Mouse (Mus musculus) cerebellum, adult 2 months (tissue): ENCODE data around the gene Nploc4.

Experiments
- CTCF ChIP-seq: fragments of 200-500 bp; IDR thresholded peaks from 2 replicates; pipeline ENCODE4 v1.5.1; 2011; ENCODE audit warnings: low read depth, mild to moderate bottlenecking, control low read depth, low read length, moderate library complexity, borderline replicate concordance; ENCODE audit not compliant: insufficient read depth
- POLR2A ChIP-seq: fragments of 200-500 bp; IDR thresholded peaks from 2 replicates; pipeline ENCODE4 v1.6.1; 2011; ENCODE audit warnings: low read length, control low read depth, borderline replicate concordance; ENCODE audit not compliant: insufficient read depth

DNA sequence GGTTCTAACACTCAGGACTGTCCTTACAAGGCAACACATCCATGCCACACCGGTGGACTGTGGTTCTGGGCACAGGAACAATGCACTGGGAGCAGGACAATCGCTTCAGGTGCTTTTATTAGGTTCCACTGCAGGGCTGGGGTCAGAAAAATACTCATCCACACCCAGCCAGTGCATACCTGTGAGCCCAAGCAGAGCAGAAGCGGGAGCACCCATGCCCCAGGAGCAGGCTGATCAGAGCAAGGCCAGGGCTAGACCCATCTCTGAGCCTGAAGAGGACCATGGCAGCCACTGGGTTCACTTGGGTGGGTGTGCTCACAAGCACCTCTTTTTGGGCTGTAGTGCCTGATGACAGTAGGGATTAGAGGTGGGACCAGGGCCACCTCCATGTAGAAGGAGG is 57.2 kb downstream of the Nploc4 start:
- TF ChIP-seq CTCF (no peak), POLR2A (no peak)
